Mouse (Mus musculus) ES-E14 (cell line): ENCODE results near the gene Tmem9b.

Experiments
- ZC3H11A ChIP-seq: IDR thresholded peaks from 2 replicates; pipeline ENCODE4 v1.6.1; 2012; ENCODE audit warnings: low read depth, mild to moderate bottlenecking, inconsistent platforms, low read length, borderline replicate concordance
- ZNF384 ChIP-seq: IDR thresholded peaks from 2 replicates; pipeline ENCODE4 v1.6.1; 2012; ENCODE audit warnings: low read depth, low read length, inconsistent platforms

DNA sequence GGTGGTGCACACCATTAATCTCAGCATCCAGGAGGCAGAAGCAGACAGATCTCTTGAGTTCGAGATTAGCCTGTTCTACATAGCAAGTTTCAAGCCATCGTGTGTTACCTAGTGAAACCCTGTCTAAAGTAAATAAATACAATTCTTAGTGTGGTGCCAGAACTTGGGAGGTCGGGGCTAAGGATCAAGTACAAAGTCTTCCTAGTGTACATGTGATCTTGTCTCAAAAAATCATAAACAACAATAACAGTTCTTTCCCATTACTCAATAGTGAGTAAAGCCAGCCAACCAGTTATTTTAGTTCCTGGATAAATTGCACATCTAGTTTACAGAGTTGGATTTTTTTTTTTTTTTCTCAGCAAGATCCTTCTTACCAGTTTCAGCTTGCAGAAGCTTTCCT is 48.2 kb downstream of the Tmem9b start:
- no peak for TF ChIP-seq ZC3H11A
- TF ChIP-seq ZNF384 = no peak
